Mouse (Mus musculus) kidney, embryonic 16.5 days (tissue): ENCODE data around the gene Camkk1. TPM values are rescaled to one million over a fixed set of nuclear protein-coding genes. Genes with fewer than 3 reads are reported as not detected.
A peak's percentile ranks its signal among the peaks of the same experiment; 100 is the strongest.

ENCODE experiments used
- ATAC-seq: fragments of 200-750 bp; cut with Nextera tagmentation; 2 replicates; pipeline ENCODE4 v1.8.0; 2017; ENCODE audit warnings: moderate TSS enrichment; ENCODE audit not compliant: low FRiP score, low TSS enrichment
- H3K27ac ChIP-seq: fragments of 300-500 bp; sonication (generic); 2 replicates; pipeline ENCODE4 v1.5.1; 2014; ENCODE audit warnings: low read length
- H3K27me3 ChIP-seq: fragments of 300-500 bp; sonication (generic); 2 replicates; pipeline ENCODE4 v1.6.1; 2014; ENCODE audit warnings: low read length, control low read depth, mixed read lengths; ENCODE audit not compliant: insufficient read depth
- H3K36me3 ChIP-seq: fragments of 300-500 bp; sonication (generic); 2 replicates; pipeline ENCODE4 v1.6.1; 2014; ENCODE audit warnings: low read length, control low read depth, mixed read lengths; ENCODE audit not compliant: insufficient read depth
- H3K4me1 ChIP-seq: fragments of 300-500 bp; sonication (generic); 2 replicates; pipeline ENCODE4 v1.6.1; 2014; ENCODE audit warnings: low read length, control low read depth, mixed read lengths; ENCODE audit not compliant: insufficient read depth
- H3K4me2 ChIP-seq: fragments of 300-500 bp; sonication (generic); replicated peaks from 2 replicates; pipeline ENCODE4 v1.6.1; 2014; ENCODE audit warnings: low read depth, low read length
- H3K4me3 ChIP-seq: fragments of 300-500 bp; sonication (generic); 2 replicates; pipeline ENCODE4 v1.5.1; 2014; ENCODE audit warnings: mild to moderate bottlenecking, low read length
- H3K9ac ChIP-seq: fragments of 300-500 bp; sonication (generic); replicated peaks from 2 replicates; pipeline ENCODE4 v1.6.1; 2014; ENCODE audit warnings: low read length
- H3K9me3 ChIP-seq: fragments of 300-500 bp; sonication (generic); 2 replicates; pipeline ENCODE4 v1.6.1; 2016; ENCODE audit warnings: low read length, control low read depth
- WGBS: fragments of 180-500 bp; shearing (Covaris S2); extraction: QIAGEN DNeasy Blood & Tissue Kit; methylation state at CpG from one replicate; pipeline ENCODE4 v1.1.7; 2014; 5-methylcytosine and 5-hydroxymethylcytosine counted together
- polyA plus RNA-seq: library from polyadenylated mRNA; unstranded; fragments of >200 nt; fragmentation: Nextera tagmentation; extraction: Ambion mirVana; gene quantifications from 2 replicates; pipeline ENCODE4 v1.2.1, GENCODE M21; 2015

Gene Camkk1
- polyA plus RNA-seq, 1 experiment from 2014 or later: 7.7 TPM

- H3K4me2 ChIP-seq: no peak overlapping the region
- 83% methylated on average over 6 of the region's 6 CpGs for WGBS
- H3K4me3 ChIP-seq: no peak overlapping the region
- no peaks in the 10 kb centered on the region for H3K36me3 ChIP-seq
- H3K27me3 ChIP-seq: no peaks in the 10 kb centered on the region
- no peak for ATAC-seq
- H3K9ac ChIP-seq: no peak overlapping the region
- no peaks in the 10 kb centered on the region for H3K9me3 ChIP-seq
- peaks cover 17% of the 10 kb centered on the region for H3K4me1 ChIP-seq
- H3K27ac ChIP-seq: no peak overlapping the region
These were observed 22.5 kb upstream of the Camkk1 start for GRCm38 (mm10) chr11:72996346-72996745.

- Histone ChIP-seq H3K27ac (no peak overlapping the region), H3K4me2 (no peak overlapping the region), H3K27me3 (no peaks in the 10 kb centered on the region), H3K4me1 (peaks cover 14% of the 10 kb centered on the region), H3K4me3 (no peak overlapping the region), H3K9ac (no peak overlapping the region), H3K9me3 (no peaks in the 10 kb centered on the region), H3K36me3 (no peaks in the 10 kb centered on the region)
- ATAC-seq: no peak
- WGBS: 96% methylated on average over 2 of the region's 2 CpGs
These were observed 22.0 kb upstream of the Camkk1 start for GRCm38 (mm10) chr11:72996781-72997180.

- H3K4me1 ChIP-seq: peaks cover 7% of the 10 kb centered on the region
- H3K27ac ChIP-seq: no peak overlapping the region
- ATAC-seq: peak; percentile 26; the same call in 1 of the 2 replicates
- no peaks in the 10 kb centered on the region for H3K27me3 ChIP-seq
- H3K4me2 ChIP-seq: no peak overlapping the region
- no peaks in the 10 kb centered on the region for H3K9me3 ChIP-seq
- 75% methylated on average over 13 of the region's 13 CpGs for WGBS
- no peak overlapping the region for H3K4me3 ChIP-seq
- no peak overlapping the region for H3K9ac ChIP-seq
- no peaks in the 10 kb centered on the region for H3K36me3 ChIP-seq
These were observed 21.1 kb upstream of the Camkk1 start for GRCm38 (mm10) chr11:72997529-72998326.

GRCm38 (mm10) chr11:72998771-72999170 is 20.0 kb upstream of the Camkk1 start, which contains the start of gene P2rx1:
TSS of gene P2rx1 (plus strand) at chr11:72999103.
- Histone ChIP-seq H3K36me3 (no peaks in the 10 kb centered on the region), H3K4me1 (peaks cover 7% of the 10 kb centered on the region), H3K9ac (no peak within 1 kb of the TSS), H3K4me3 (no peak within 1 kb of the TSS), H3K27me3 (no peaks in the 10 kb centered on the region), H3K9me3 (no peaks in the 10 kb centered on the region), H3K27ac (no peak within 1 kb of the TSS), H3K4me2 (no peak within 1 kb of the TSS)
- ATAC-seq: peak; percentile 66
- WGBS: 44% methylated on average over 8 of the region's 8 CpGs

- no peaks in the 10 kb centered on the region for H3K9me3 ChIP-seq
- H3K27ac ChIP-seq: no peak overlapping the region
- H3K4me1 ChIP-seq: peaks cover 7% of the 10 kb centered on the region
- 12% methylated on average over 6 of the region's 6 CpGs for WGBS
- ATAC-seq: peak; percentile 47
- H3K9ac ChIP-seq: no peak overlapping the region
- H3K4me3 ChIP-seq: no peak overlapping the region
- H3K27me3 ChIP-seq: no peaks in the 10 kb centered on the region
- H3K4me2 ChIP-seq: no peak overlapping the region
- no peaks in the 10 kb centered on the region for H3K36me3 ChIP-seq
These were observed 17.8 kb upstream of the Camkk1 start for GRCm38 (mm10) chr11:73001029-73001428.

GRCm38 (mm10) chr11:73006377-73006776 is 12.4 kb upstream of the Camkk1 start:
- Histone ChIP-seq H3K9ac (no peak overlapping the region), H3K36me3 (no peaks in the 10 kb centered on the region), H3K9me3 (no peaks in the 10 kb centered on the region), H3K4me2 (no peak overlapping the region), H3K27ac (no peak overlapping the region), H3K27me3 (no peaks in the 10 kb centered on the region; the same call in 1 of the 2 replicates), H3K4me1 (no peaks in the 10 kb centered on the region), H3K4me3 (no peak overlapping the region)
- WGBS: 7% methylated on average over 2 of the region's 2 CpGs
- ATAC-seq: peak; percentile 79

GRCm38 (mm10) chr11:73007113-73007512 is 11.7 kb upstream of the Camkk1 start:
- no peaks in the 10 kb centered on the region for H3K9me3 ChIP-seq
- no peak overlapping the region for H3K27ac ChIP-seq
- H3K4me3 ChIP-seq: no peak overlapping the region
- H3K36me3 ChIP-seq: no peaks in the 10 kb centered on the region
- no peak overlapping the region for H3K4me2 ChIP-seq
- ATAC-seq: no peak
- H3K27me3 ChIP-seq: no peaks in the 10 kb centered on the region; the same call in 1 of the 2 replicates
- WGBS: 63% methylated on average over 3 of the region's 3 CpGs
- H3K4me1 ChIP-seq: no peaks in the 10 kb centered on the region
- no peak overlapping the region for H3K9ac ChIP-seq

- peak; percentile 27; the same call in 1 of the 2 replicates for ATAC-seq
- WGBS: 61% methylated on average over 11 of the region's 11 CpGs
- Histone ChIP-seq H3K27me3 (no peaks in the 10 kb centered on the region; the same call in 1 of the 2 replicates), H3K9me3 (no peaks in the 10 kb centered on the region), H3K4me1 (no peaks in the 10 kb centered on the region), H3K4me3 (no peak overlapping the region), H3K4me2 (no peak overlapping the region), H3K27ac (no peak overlapping the region), H3K9ac (no peak overlapping the region), H3K36me3 (no peaks in the 10 kb centered on the region)
These were observed 10.9 kb upstream of the Camkk1 start for GRCm38 (mm10) chr11:73007698-73008481.

GRCm38 (mm10) chr11:73008826-73009225 is 10.0 kb upstream of the Camkk1 start:
- no peak overlapping the region for H3K4me3 ChIP-seq
- no peak overlapping the region for H3K9ac ChIP-seq
- H3K36me3 ChIP-seq: no peaks in the 10 kb centered on the region
- WGBS: 64% methylated on average over 2 of the region's 2 CpGs
- no peaks in the 10 kb centered on the region; the same call in 1 of the 2 replicates for H3K27me3 ChIP-seq
- no peak for ATAC-seq
- no peak overlapping the region for H3K4me2 ChIP-seq
- no peaks in the 10 kb centered on the region for H3K4me1 ChIP-seq
- H3K27ac ChIP-seq: no peak overlapping the region
- H3K9me3 ChIP-seq: no peaks in the 10 kb centered on the region
